Mouse (Mus musculus): ENCODE results near the gene Brpf1. TPM values are rescaled to one million over a fixed set of nuclear protein-coding genes. Genes with fewer than 3 reads are reported as not detected.

Brpf1 gene
- polyA plus RNA-seq (2015; fragmentation: Nextera tagmentation; extraction: Ambion mirVana) = 19.1 and 20.4 TPM in 2 replicates

- Histone ChIP-seq H3K27ac (peak within 1 kb of the TSS; percentile 99), H3K27me3 (no peaks in the 10 kb centered on the region), H3K4me2 (peak within 1 kb of the TSS; percentile 99), H3K4me1 (peaks cover 21% of the 10 kb centered on the region), H3K4me3 (peak within 1 kb of the TSS; percentile 95), H3K9ac (peak within 1 kb of the TSS; percentile 97), H3K9me3 (no peaks in the 10 kb centered on the region), H3K36me3 (peaks cover 16% of the 10 kb centered on the region)
- under 1% methylated on average over 32 of the region's 32 CpGs for WGBS
- ATAC-seq (ENCODE audit: insufficient number of reproducible peaks, insufficient read depth, low FRiP score, low TSS enrichment, low read depth) = peak; percentile 63
Observed at GRCm38 (mm10) chr6:113306986-113307349, at the start of gene Brpf1. TSS of gene Brpf1 (plus strand) at chr6:113307137.

- 82% methylated on average over 8 of the region's 8 CpGs for WGBS
Observed at GRCm38 (mm10) chr6:113261174-113261858, 45.6 kb upstream of the Brpf1 start.

GRCm38 (mm10) chr6:113263531-113263930, 43.4 kb upstream of the Brpf1 start:
- Histone ChIP-seq H3K4me2 (no peak overlapping the region), H3K9me3 (no peaks in the 10 kb centered on the region), H3K27ac (no peak overlapping the region), H3K9ac (no peak overlapping the region), H3K4me3 (no peak overlapping the region), H3K27me3 (no peaks in the 10 kb centered on the region), H3K4me1 (no peaks in the 10 kb centered on the region), H3K36me3 (peaks cover 94% of the 10 kb centered on the region)
- ATAC-seq (ENCODE audit: insufficient number of reproducible peaks, insufficient read depth, low FRiP score, low TSS enrichment, low read depth) = no peak
- WGBS = 85% methylated on average over 6 of the region's 6 CpGs

More at GRCm38 (mm10) chr6:113261174-113261858, 45.6 kb upstream of the Brpf1 start:
- no peak overlapping the region for H3K9ac ChIP-seq
- ATAC-seq (ENCODE audit: insufficient number of reproducible peaks, insufficient read depth, low FRiP score, low TSS enrichment, low read depth) = no peak
- H3K4me2 ChIP-seq = no peak overlapping the region
- no peak overlapping the region for H3K4me3 ChIP-seq
- no peaks in the 10 kb centered on the region for H3K4me1 ChIP-seq
- H3K36me3 ChIP-seq = peaks cover 90% of the 10 kb centered on the region
- H3K9me3 ChIP-seq = no peaks in the 10 kb centered on the region
- H3K27ac ChIP-seq = no peak overlapping the region
- H3K27me3 ChIP-seq = no peaks in the 10 kb centered on the region

GRCm38 (mm10) chr6:113264429-113264828, 42.5 kb upstream of the Brpf1 start:
- Histone ChIP-seq H3K4me2 (no peak overlapping the region), H3K27me3 (no peaks in the 10 kb centered on the region), H3K27ac (no peak overlapping the region), H3K9me3 (no peaks in the 10 kb centered on the region), H3K4me1 (no peaks in the 10 kb centered on the region), H3K9ac (no peak overlapping the region), H3K4me3 (no peak overlapping the region), H3K36me3 (peaks cover 95% of the 10 kb centered on the region)
- no peak for ATAC-seq (ENCODE audit: insufficient number of reproducible peaks, insufficient read depth, low FRiP score, low TSS enrichment, low read depth)
- WGBS = 87% methylated on average over 8 of the region's 8 CpGs

GRCm38 (mm10) chr6:113266996-113267655, 39.8 kb upstream of the Brpf1 start:
- Histone ChIP-seq H3K9me3 (no peaks in the 10 kb centered on the region), H3K4me2 (no peak overlapping the region), H3K27ac (no peak overlapping the region), H3K36me3 (peaks cover 96% of the 10 kb centered on the region), H3K4me1 (no peaks in the 10 kb centered on the region), H3K27me3 (no peaks in the 10 kb centered on the region), H3K4me3 (no peak overlapping the region), H3K9ac (no peak overlapping the region)
- ATAC-seq (ENCODE audit: insufficient number of reproducible peaks, insufficient read depth, low FRiP score, low TSS enrichment, low read depth) = no peak
- 88% methylated on average over 7 of the region's 7 CpGs for WGBS

GRCm38 (mm10) chr6:113267988-113268387, 38.9 kb upstream of the Brpf1 start:
- H3K27me3 ChIP-seq = no peaks in the 10 kb centered on the region
- H3K4me2 ChIP-seq = no peak overlapping the region
- no peaks in the 10 kb centered on the region for H3K4me1 ChIP-seq
- 95% methylated on average over 1 of the region's 1 CpGs for WGBS
- peaks cover 96% of the 10 kb centered on the region for H3K36me3 ChIP-seq
- no peak overlapping the region for H3K9ac ChIP-seq
- no peak overlapping the region for H3K27ac ChIP-seq
- H3K4me3 ChIP-seq = no peak overlapping the region
- H3K9me3 ChIP-seq = no peaks in the 10 kb centered on the region
- ATAC-seq (ENCODE audit: insufficient number of reproducible peaks, insufficient read depth, low FRiP score, low TSS enrichment, low read depth) = no peak

- H3K4me3 ChIP-seq = no peak overlapping the region
- H3K9ac ChIP-seq = no peak overlapping the region
- H3K27ac ChIP-seq = no peak overlapping the region
- no peaks in the 10 kb centered on the region for H3K9me3 ChIP-seq
- whole genome bisulfite sequencing = 77% methylated on average over 3 of the region's 3 CpGs
- H3K4me1 ChIP-seq = no peaks in the 10 kb centered on the region
- peaks cover 94% of the 10 kb centered on the region for H3K36me3 ChIP-seq
- no peaks in the 10 kb centered on the region for H3K27me3 ChIP-seq
- ATAC-seq (ENCODE audit: insufficient number of reproducible peaks, insufficient read depth, low FRiP score, low TSS enrichment, low read depth) = no peak
- H3K4me2 ChIP-seq = no peak overlapping the region
Observed at GRCm38 (mm10) chr6:113272365-113272764, 34.6 kb upstream of the Brpf1 start.

GRCm38 (mm10) chr6:113276846-113277245, 30.1 kb upstream of the Brpf1 start:
- WGBS = 71% methylated on average over 4 of the region's 4 CpGs
- no peak for ATAC-seq (ENCODE audit: insufficient number of reproducible peaks, insufficient read depth, low FRiP score, low TSS enrichment, low read depth)
- no peak overlapping the region for H3K27ac ChIP-seq
- H3K9ac ChIP-seq = no peak overlapping the region
- no peaks in the 10 kb centered on the region for H3K9me3 ChIP-seq
- H3K36me3 ChIP-seq = peaks cover 74% of the 10 kb centered on the region
- H3K4me2 ChIP-seq = no peak overlapping the region
- peaks cover 3% of the 10 kb centered on the region for H3K27me3 ChIP-seq
- no peak overlapping the region for H3K4me3 ChIP-seq
- H3K4me1 ChIP-seq = no peaks in the 10 kb centered on the region; the same call in 1 of the 2 replicates

- Histone ChIP-seq H3K4me2 (0 out of 2 replicates have a peak overlapping the region, but pooled peaks have one; percentile 56), H3K4me1 (peaks cover 13% of the 10 kb centered on the region), H3K27me3 (peaks cover 45% of the 10 kb centered on the region), H3K9ac (no peak overlapping the region), H3K27ac (no peak overlapping the region), H3K4me3 (no peak overlapping the region), H3K36me3 (peaks cover 31% of the 10 kb centered on the region), H3K9me3 (no peaks in the 10 kb centered on the region)
- no peak for ATAC-seq (ENCODE audit: insufficient number of reproducible peaks, insufficient read depth, low FRiP score, low TSS enrichment, low read depth)
- WGBS = 65% methylated on average over 6 of the region's 6 CpGs
Observed at GRCm38 (mm10) chr6:113281676-113282075, 25.3 kb upstream of the Brpf1 start.

GRCm38 (mm10) chr6:113282101-113282802, 24.7 kb upstream of the Brpf1 start, which contains the start of gene Cpne9:
TSS of gene Cpne9 (plus strand) at chr6:113282307.
- Histone ChIP-seq H3K27ac (no peak within 1 kb of the TSS), H3K4me2 (peak within 1 kb of the TSS; percentile 56), H3K4me1 (peaks cover 13% of the 10 kb centered on the region), H3K9me3 (no peaks in the 10 kb centered on the region), H3K36me3 (peaks cover 26% of the 10 kb centered on the region), H3K9ac (no peak within 1 kb of the TSS), H3K4me3 (peak within 1 kb of the TSS; percentile 31), H3K27me3 (peaks cover 45% of the 10 kb centered on the region)
- WGBS = 2% methylated on average over 37 of the region's 37 CpGs
- 0 out of 2 replicates have a peak, but pooled peaks have one; percentile 43 for ATAC-seq (ENCODE audit: insufficient number of reproducible peaks, insufficient read depth, low FRiP score, low TSS enrichment, low read depth)

- Histone ChIP-seq H3K27ac (no peak overlapping the region), H3K4me3 (no peak overlapping the region), H3K27me3 (peaks cover 45% of the 10 kb centered on the region), H3K4me1 (peaks cover 13% of the 10 kb centered on the region), H3K9ac (no peak overlapping the region), H3K4me2 (peak overlapping the region; percentile 32), H3K36me3 (peaks cover 19% of the 10 kb centered on the region), H3K9me3 (no peaks in the 10 kb centered on the region)
- ATAC-seq (ENCODE audit: insufficient number of reproducible peaks, insufficient read depth, low FRiP score, low TSS enrichment, low read depth) = no peak
- WGBS = 3% methylated on average over 22 of the region's 22 CpGs
Observed at GRCm38 (mm10) chr6:113282969-113283368, 24.0 kb upstream of the Brpf1 start.
